Mouse (Mus musculus) ES-E14 (cell line): Measurements from ENCODE around the gene Zc3h8.

ENCODE experiments used
- CHD2 ChIP-seq: IDR thresholded peaks from 2 replicates; pipeline ENCODE4 v1.6.1; 2014; ENCODE audit warnings: mild to moderate bottlenecking, low read depth, low read length, inconsistent platforms
- ZC3H11A ChIP-seq: IDR thresholded peaks from 2 replicates; pipeline ENCODE4 v1.6.1; 2012; ENCODE audit warnings: low read depth, mild to moderate bottlenecking, inconsistent platforms, low read length, borderline replicate concordance

- TF ChIP-seq CHD2 (no peak), ZC3H11A (no peak)
Observed at GRCm38 (mm10) chr2:128903661-128904060, 40.2 kb downstream of the Zc3h8 start.
